Mouse (Mus musculus): ENCODE results near the gene Brs3. TPM values are rescaled to one million over a fixed set of nuclear protein-coding genes. Genes with fewer than 3 reads are reported as not detected.

Brs3 gene
- polyA plus RNA-seq (2015; fragmentation: Nextera tagmentation; extraction: Ambion mirVana), result not detected in 2 replicates

DNA sequence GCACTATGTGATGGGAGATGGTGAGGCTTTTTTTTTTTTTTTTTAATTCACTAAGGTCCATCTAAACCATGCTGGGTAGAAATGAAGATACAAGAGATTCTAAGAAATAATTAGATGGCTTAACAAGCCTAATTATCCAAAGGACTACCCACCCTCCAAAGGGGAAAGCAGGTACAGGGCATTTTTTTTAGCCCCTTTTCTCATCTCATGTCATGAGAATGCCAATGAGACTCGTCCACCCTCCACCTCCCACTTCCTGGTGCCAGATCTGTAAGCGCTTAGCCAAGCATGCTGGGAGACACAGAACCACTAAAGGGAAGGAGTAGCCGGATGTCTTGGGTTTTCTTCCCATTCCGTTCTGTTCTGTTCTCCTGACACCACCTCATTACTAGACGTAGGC is at the start of gene Brs3:
Gene Brs3, plus strand, starts transcription at position 301 of the 400 bp plus-strand sequence.

GRCm38 (mm10) chrX:57053174-57053992 is 10.5 kb downstream of the Brs3 start, which contains the start of gene Htatsf1:
Gene Htatsf1 (plus strand): TSS chrX:57053583.

GRCm38 (mm10) chrX:57087806-57088205 is 44.9 kb downstream of the Brs3 start, which contains the start of gene Vgll1:
Gene Vgll1 (plus strand): TSS chrX:57088106.

Other genes starting within 250 kb of the Brs3 start
- gene Map7d3, start 220.7 kb upstream of the Brs3 start, polyA plus RNA-seq (2015; fragmentation: Nextera tagmentation; extraction: Ambion mirVana), result 1.5 and 2.7 TPM in 2 replicates
- gene Adgrg4, start 172.9 kb upstream of the Brs3 start, polyA plus RNA-seq (2015; fragmentation: Nextera tagmentation; extraction: Ambion mirVana), result not detected in 2 replicates
- 48.0 and 52.1 TPM in 2 replicates for gene Htatsf1, start 10.5 kb downstream of the Brs3 start, polyA plus RNA-seq (2015; fragmentation: Nextera tagmentation; extraction: Ambion mirVana)
- 2.4 and 3.7 TPM in 2 replicates for gene Vgll1, start 45.0 kb downstream of the Brs3 start, polyA plus RNA-seq (2015; fragmentation: Nextera tagmentation; extraction: Ambion mirVana)
- gene Cd40lg, start 169.1 kb downstream of the Brs3 start, polyA plus RNA-seq (2015; fragmentation: Nextera tagmentation; extraction: Ambion mirVana), result not detected in 2 replicates

Measured in urinary bladder, postnatal 0 days (tissue).